Mouse (Mus musculus) CH12.LX (cell line): ENCODE results near the gene Mllt3. TPM values are rescaled to one million over a fixed set of nuclear protein-coding genes. Genes with fewer than 3 reads are reported as not detected.

Experiments
- DNase-seq: peaks from one replicate; pipeline ENCODE4 v3.0.0-alpha.2; 2013; ENCODE audit errors: extremely low read depth
- H3K27ac ChIP-seq: 2 replicates; pipeline ENCODE4 v1.5.1; 2012; ENCODE audit warnings: low read depth, mild to moderate bottlenecking, control low read depth, moderate library complexity; ENCODE audit not compliant: insufficient read depth
- H3K27me3 ChIP-seq: replicated peaks from 2 replicates; pipeline ENCODE3; 2012; ENCODE audit warnings: inconsistent platforms
- H3K36me3 ChIP-seq, 2 experiments: replicated peaks in 1 of 2; 2 replicates each; pipeline versions ENCODE3 to v1.6.1; 2012; ENCODE audit warnings: inconsistent platforms in 1 of 2, low read length in 1 of 2, mild to moderate bottlenecking in 1 of 2, mixed read lengths in 1 of 2, moderate library complexity in 1 of 2; ENCODE audit not compliant: control insufficient read depth in 1 of 2, insufficient read depth in 1 of 2
- H3K4me1 ChIP-seq, 2 experiments: 2 replicates each; pipeline ENCODE4 v1.6.1; 2012; ENCODE audit warnings: inconsistent platforms in 1 of 2, moderate library complexity in 1 of 2; ENCODE audit not compliant: insufficient read depth in 2 of 2, control insufficient read depth in 1 of 2
- H3K4me2 ChIP-seq: 2 replicates; pipeline ENCODE4 v1.6.1; 2012; ENCODE audit warnings: low read depth, mild to moderate bottlenecking, control low read depth; ENCODE audit not compliant: poor library complexity, insufficient read depth, severe bottlenecking
- H3K4me3 ChIP-seq, 3 experiments: fragments of 150-350 bp in 1 of 3; sonication (generic) in 1 of 3; replicated peaks in 1 of 3; 2 replicates each; pipeline versions ENCODE3 to v1.5.1; 2011 to 2012; ENCODE audit warnings: low read depth in 2 of 3, low read length in 2 of 3, mild to moderate bottlenecking in 2 of 3, moderate library complexity in 2 of 3, control low read depth in 1 of 3, improper control_type of control experiment in 1 of 3, inconsistent platforms in 1 of 3, mixed read lengths in 1 of 3; ENCODE audit not compliant: poor library complexity in 1 of 3
- H3K79me2 ChIP-seq: replicated peaks from 2 replicates; pipeline ENCODE4 v1.6.1; 2012; ENCODE audit warnings: mild to moderate bottlenecking, moderate library complexity; ENCODE audit not compliant: control insufficient read depth, poor library complexity, insufficient read depth, severe bottlenecking; ENCODE audit errors: extremely low read depth
- H3K9ac ChIP-seq: 2 replicates; pipeline ENCODE4 v1.6.1; 2012; ENCODE audit warnings: low read depth, mild to moderate bottlenecking, control low read depth, moderate library complexity; ENCODE audit not compliant: insufficient read depth
- H3K9me3 ChIP-seq: replicated peaks from 2 replicates; pipeline ENCODE3; 2012; ENCODE audit warnings: low read length, inconsistent platforms, mixed read lengths
- BHLHE40 ChIP-seq: IDR thresholded peaks from 2 replicates; pipeline ENCODE4 v1.6.1; 2011; ENCODE audit warnings: mild to moderate bottlenecking, low read depth, low read length, improper control_type of control experiment
- CTCF ChIP-seq, 2 experiments: IDR thresholded peaks in 1 of 2; conservative IDR thresholded peaks in 1 of 2; 2 replicates each; pipeline ENCODE4 v1.5.1; 2011 to 2012; ENCODE audit warnings: low read depth in 2 of 2, low read length in 2 of 2, improper control_type of control experiment in 1 of 2, inconsistent platforms in 1 of 2, mild to moderate bottlenecking in 1 of 2, moderate library complexity in 1 of 2
- ELF1 ChIP-seq: IDR thresholded peaks from 2 replicates; pipeline ENCODE4 v1.6.1; 2014; ENCODE audit warnings: low read depth, mild to moderate bottlenecking, inconsistent platforms, low read length, improper control_type of control experiment
- EP300 ChIP-seq: IDR thresholded peaks from 2 replicates; pipeline ENCODE4 v1.6.1; 2011; ENCODE audit warnings: low read length, improper control_type of control experiment
- GABPA ChIP-seq: IDR thresholded peaks from 2 replicates; pipeline ENCODE4 v1.6.1; 2012; ENCODE audit warnings: low read depth, low read length, improper control_type of control experiment, inconsistent platforms; ENCODE audit not compliant: insufficient replicate concordance
- HCFC1 ChIP-seq: IDR thresholded peaks from 2 replicates; pipeline ENCODE4 v1.6.1; 2012; ENCODE audit warnings: low read depth, mild to moderate bottlenecking, inconsistent platforms, low read length, improper control_type of control experiment
- IRF4 ChIP-seq: IDR thresholded peaks from 2 replicates; pipeline ENCODE4 v1.6.1; 2014; ENCODE audit warnings: low read depth, mild to moderate bottlenecking, inconsistent platforms, low read length, improper control_type of control experiment
- MAFK ChIP-seq: IDR thresholded peaks from 2 replicates; pipeline ENCODE4 v1.6.1; 2011; ENCODE audit warnings: low read length, improper control_type of control experiment; ENCODE audit not compliant: insufficient replicate concordance
- MAZ ChIP-seq: IDR thresholded peaks from 2 replicates; pipeline ENCODE4 v1.6.1; 2012; ENCODE audit warnings: low read depth, mild to moderate bottlenecking, inconsistent platforms, low read length, improper control_type of control experiment, moderate library complexity
- POLR2A ChIP-seq: IDR thresholded peaks from 2 replicates; pipeline ENCODE4 v1.6.1; 2011; ENCODE audit warnings: low read depth, mild to moderate bottlenecking, improper control_type of control experiment, low read length
- SIN3A ChIP-seq: IDR thresholded peaks from 2 replicates; pipeline ENCODE4 v1.6.1; 2012; ENCODE audit warnings: low read length, improper control_type of control experiment, inconsistent platforms
- SMC3 ChIP-seq: IDR thresholded peaks from 2 replicates; pipeline ENCODE4 v1.6.1; 2011; ENCODE audit warnings: low read depth, low read length, improper control_type of control experiment
- ZKSCAN1 ChIP-seq: IDR thresholded peaks from 2 replicates; pipeline ENCODE4 v1.6.1; 2012; ENCODE audit warnings: low read depth, inconsistent platforms, low read length, improper control_type of control experiment, borderline replicate concordance
- dilution Hi-C: fragments of 300-500 bp; cut with MboI; formaldehyde crosslinking; loops from 2 replicates; pipeline ENCODE4 v1.14.3; 2020; ENCODE audit warnings: low sequenced_read_pairs; ENCODE audit not compliant: extremely low pct_unique_long_range_greater_than_20kb, extremely low pct_ligation_motif_present
- in situ Hi-C: fragments of 300-500 bp; cut with MboI; formaldehyde crosslinking; loops from 3 replicates; pipeline ENCODE4 v1.14.3; 2019; ENCODE audit warnings: low sequenced_read_pairs, low pct_ligation_motif_present, low pct_unique_long_range_greater_than_20kb, mixed read lengths
- polyA plus RNA-seq: library from polyadenylated mRNA; unstranded; fragments of >175 nt; gene quantifications from 2 replicates; pipeline ENCODE4 v1.2.1, GENCODE M21; 2012; ENCODE audit warnings: low read depth; ENCODE audit not compliant: insufficient read length
- total RNA-seq, 2 experiments: library from RNA; depleted of rRNA; stranded (reverse); fragments of 300-350 nt in 1 of 2; fragments of >200 nt in 1 of 2; gene quantifications; 2 replicates each; pipeline ENCODE4 v1.2.3; 2012 to 2014

The Mllt3 gene
- total and polyA plus RNA-seq, 3 experiments: 8.3 to 20.9 (median 10.1) TPM

DNA sequence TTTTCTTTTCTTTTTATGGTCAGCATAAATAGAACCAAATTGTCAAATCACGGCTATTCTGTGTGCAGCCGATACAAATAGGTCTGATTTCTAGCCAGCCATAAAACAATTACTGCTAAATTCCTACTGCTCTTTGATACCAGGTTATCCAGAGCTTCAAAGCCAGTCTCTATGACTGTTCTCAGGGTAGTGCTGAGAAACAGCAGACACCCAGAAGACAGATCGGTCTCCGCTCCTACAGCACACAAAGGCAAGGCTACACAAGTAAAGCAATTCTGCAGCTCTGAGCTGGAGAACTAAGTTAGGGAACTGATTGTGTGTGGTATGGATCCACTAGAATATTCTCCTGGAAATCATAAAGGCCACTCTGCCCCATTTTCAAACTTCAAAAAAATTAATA is 20.4 kb downstream of the Mllt3 start:
- Histone ChIP-seq H3K27ac (no peak overlapping the region), H3K9ac (no peak overlapping the region), H3K36me3 (peaks cover 0 to 11% of the 10 kb centered on the region in 2 experiments), H3K4me1 (peaks cover 2 to 15% of the 10 kb centered on the region in 2 experiments; a peak in 3 of 4 replicates), H3K27me3 (no peaks in the 10 kb centered on the region), H3K9me3 (no peaks in the 10 kb centered on the region), H3K79me2 (no peaks in the 10 kb centered on the region), H3K4me3 (no peak overlapping the region), H3K4me2 (no peak overlapping the region)
- DNase-seq: no peak
- in situ Hi-C loops (loop anchor here (25.0 kb wide), 2 partner anchors 225 to 525 kb away; no protein-coding TSS in a partner anchor), dilution Hi-C loops (no loop called here)
- no peak for TF ChIP-seq SMC3

DNA sequence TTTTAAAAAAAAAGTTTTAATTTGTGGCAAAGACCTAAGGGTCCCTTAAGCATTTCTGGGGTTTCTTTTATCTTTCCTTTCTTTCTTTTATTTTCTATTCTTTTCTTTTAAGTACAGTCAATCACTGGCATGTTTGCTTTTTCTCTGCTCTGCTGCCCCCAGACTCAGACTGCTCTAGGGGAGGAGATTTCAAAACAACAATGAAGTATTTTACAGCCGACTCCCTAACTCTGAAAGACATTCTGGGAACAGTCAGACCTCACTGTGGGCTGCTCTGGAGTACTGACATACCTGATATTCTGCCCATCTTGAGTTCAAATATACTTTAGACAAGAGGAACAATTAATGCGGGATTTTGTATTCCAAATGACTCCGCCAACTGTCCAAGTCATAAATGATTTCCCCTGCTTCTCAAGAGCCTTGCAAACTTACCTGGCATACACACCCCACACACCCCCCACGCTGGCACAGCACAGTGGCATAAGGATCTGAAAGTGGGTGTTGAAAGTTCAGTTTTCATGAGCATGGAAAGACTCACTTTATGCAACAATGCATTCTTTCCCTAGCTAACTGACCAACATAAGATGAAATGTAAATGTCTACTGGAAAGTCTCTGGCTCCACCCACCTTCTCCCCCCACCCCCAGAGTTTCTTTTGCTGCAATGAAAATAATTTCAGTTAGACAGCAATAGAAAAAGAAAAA is 21.1 kb downstream of the Mllt3 start:
- Histone ChIP-seq H3K4me3 (no peak overlapping the region), H3K4me1 (peaks cover 2 to 15% of the 10 kb centered on the region in 2 experiments; a peak in 3 of 4 replicates), H3K36me3 (peaks cover 0 to 11% of the 10 kb centered on the region in 2 experiments), H3K27me3 (no peaks in the 10 kb centered on the region), H3K79me2 (no peaks in the 10 kb centered on the region), H3K27ac (no peak overlapping the region), H3K9ac (no peak overlapping the region), H3K9me3 (no peaks in the 10 kb centered on the region), H3K4me2 (peak overlapping the region; percentile 50; the same call in 1 of the 2 replicates)
- no peak for DNase-seq
- dilution Hi-C loops: no loop called here
- no peak for TF ChIP-seq SIN3A
- TF ChIP-seq EP300: peak; percentile 59; the same call in 1 of the 2 replicates
- 0 out of 2 replicates have a peak, but pooled peaks have one; percentile 23 for TF ChIP-seq IRF4
- in situ Hi-C loops: loop anchor here (25.0 kb wide), 2 partner anchors 225 to 525 kb away; no protein-coding TSS in a partner anchor

DNA sequence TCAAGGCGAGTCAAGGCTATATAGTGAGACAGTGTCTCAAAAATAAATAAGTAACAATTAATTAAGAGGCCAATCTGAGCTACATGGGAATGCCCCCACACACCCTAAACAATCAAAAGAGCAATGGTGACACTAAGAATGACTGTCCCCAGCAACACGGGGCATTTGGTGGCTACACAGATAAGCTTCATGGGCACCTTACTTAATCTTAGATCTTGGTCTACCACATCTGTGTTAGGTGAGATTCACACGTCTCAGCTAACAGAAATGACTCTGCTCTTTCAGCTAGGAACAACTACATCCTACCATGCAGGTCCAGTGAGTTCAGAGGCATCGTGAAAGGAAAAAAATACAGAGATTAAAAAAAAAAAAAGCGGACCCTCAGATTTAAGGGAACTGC is 22.7 kb downstream of the Mllt3 start:
- peaks cover 2 to 18% of the 10 kb centered on the region in 2 experiments; a peak in 3 of 4 replicates for H3K4me1 ChIP-seq
- H3K4me2 ChIP-seq: no peak overlapping the region
- H3K9me3 ChIP-seq: no peaks in the 10 kb centered on the region
- H3K4me3 ChIP-seq: no peak overlapping the region
- no peak overlapping the region for H3K27ac ChIP-seq
- peaks cover 0 to 11% of the 10 kb centered on the region in 2 experiments for H3K36me3 ChIP-seq
- dilution Hi-C loops (no loop called here), in situ Hi-C loops (loop anchor here (25.0 kb wide), 2 partner anchors 223 to 527 kb away; no protein-coding TSS in a partner anchor)
- H3K9ac ChIP-seq: no peak overlapping the region
- no peaks in the 10 kb centered on the region for H3K79me2 ChIP-seq
- no peaks in the 10 kb centered on the region for H3K27me3 ChIP-seq
- no peak for DNase-seq
- TF ChIP-seq BHLHE40: no peak
- no peak for TF ChIP-seq HCFC1
- no peak for TF ChIP-seq ZKSCAN1
- no peak for TF ChIP-seq CTCF (conservative IDR thresholded peaks at IDR 0.05 in 1 of 2, IDR thresholded peaks at IDR 0.05 in 1 of 2; ENCODE audit: low read depth in 2 of 2, low read length in 2 of 2)
- TF ChIP-seq MAFK: no peak
- TF ChIP-seq POLR2A: no peak
- TF ChIP-seq ELF1: no peak
- no peak for TF ChIP-seq SIN3A
- TF ChIP-seq GABPA: no peak
- no peak for TF ChIP-seq MAZ
